Mouse (Mus musculus) frontal cortex, postnatal 36 days (tissue): ENCODE measurements around the gene Zfp787.
"Not testable (repeated sequence)": the region's sequence is repeated elsewhere in the genome, so short reads cannot be mapped to it uniquely, and the experiment has no call there.

Experiments
- DNase-seq, 2 experiments: peaks; one replicate each; pipeline ENCODE4 v3.0.0; 2022; ENCODE audit warnings: low spot score in 2 of 2

Gene Zfp787

DNA sequence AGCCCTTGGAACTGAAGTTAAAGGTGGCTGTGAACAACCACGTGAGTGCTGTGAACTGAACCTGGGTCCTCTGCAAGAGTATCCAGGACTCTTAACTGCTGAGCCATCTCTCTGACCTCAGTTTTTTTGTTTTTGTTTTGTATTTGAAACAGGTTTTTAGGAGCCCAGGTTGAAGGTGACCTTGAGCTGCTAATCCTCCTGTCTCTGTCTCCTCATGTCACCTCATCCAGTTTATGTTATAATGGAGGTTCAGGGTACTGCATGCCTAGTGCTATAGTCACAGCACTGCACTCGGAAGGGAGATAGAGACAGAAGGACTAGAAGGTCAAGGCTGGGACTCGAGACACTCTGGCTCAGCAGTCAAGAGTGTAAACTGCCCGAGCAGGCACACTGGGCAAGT, 6.4 kb upstream of the Zfp787 start:
- DNase-seq: no peak

DNA sequence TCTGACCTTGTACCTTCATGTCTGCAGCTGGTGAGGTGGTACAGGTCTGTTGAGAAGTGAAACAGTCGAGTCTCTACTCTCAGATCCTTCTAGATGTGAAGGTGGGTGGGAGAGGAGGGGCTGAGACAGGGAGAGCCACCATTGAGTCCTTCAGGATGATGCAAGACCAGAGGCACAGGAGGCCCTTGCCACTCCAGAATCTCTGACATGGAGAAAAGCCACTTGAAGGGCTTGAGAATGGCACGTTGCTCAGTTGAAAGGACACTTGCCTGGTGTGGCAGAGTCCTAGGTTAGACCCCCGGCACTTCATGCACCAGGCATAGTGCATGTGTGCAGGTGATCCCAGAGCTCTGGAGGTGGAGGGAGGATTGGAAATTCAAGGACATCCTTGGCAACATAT, 5.7 kb upstream of the Zfp787 start:
- no peak for DNase-seq

DNA sequence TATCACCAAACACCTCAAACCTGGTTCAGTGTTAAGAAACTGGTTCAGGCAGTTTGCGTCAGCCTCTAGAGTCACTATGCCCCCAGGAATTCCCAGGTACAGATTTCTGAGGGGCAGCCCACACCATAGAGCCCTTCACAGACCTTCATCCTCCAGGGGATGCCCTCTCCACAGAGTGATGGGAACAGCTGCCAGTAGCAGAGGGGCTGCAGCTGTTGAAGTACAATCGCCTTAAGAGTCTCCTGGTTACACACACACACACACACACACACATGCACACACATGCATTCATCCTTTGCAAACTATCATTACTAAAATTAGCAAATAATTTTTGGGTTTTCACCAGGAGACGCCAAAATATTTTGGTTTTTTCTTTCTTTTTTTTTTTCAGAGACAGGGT, 3.8 kb upstream of the Zfp787 start:
- DNase-seq: no peak

DNA sequence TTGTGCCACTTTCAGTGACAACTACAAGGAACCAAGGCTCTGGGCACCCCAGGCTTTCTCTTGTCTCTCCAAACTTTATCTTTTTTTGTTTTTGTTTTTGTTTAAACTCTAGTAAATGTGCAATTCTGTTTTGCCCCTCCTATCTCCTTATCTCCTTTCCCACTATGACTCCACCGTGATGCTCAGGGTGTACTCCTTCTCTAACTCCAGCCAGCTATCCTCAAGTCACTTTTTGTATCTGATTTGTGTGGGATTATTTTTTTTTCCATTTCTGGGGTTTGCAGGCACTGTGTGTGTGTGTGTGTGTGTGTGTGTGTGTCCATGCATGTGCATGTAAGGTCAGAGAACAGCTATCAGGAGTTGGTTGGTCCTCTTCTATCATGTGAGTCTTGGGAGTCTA, 1.7 kb upstream of the Zfp787 start:
- DNase-seq: no peak

DNA sequence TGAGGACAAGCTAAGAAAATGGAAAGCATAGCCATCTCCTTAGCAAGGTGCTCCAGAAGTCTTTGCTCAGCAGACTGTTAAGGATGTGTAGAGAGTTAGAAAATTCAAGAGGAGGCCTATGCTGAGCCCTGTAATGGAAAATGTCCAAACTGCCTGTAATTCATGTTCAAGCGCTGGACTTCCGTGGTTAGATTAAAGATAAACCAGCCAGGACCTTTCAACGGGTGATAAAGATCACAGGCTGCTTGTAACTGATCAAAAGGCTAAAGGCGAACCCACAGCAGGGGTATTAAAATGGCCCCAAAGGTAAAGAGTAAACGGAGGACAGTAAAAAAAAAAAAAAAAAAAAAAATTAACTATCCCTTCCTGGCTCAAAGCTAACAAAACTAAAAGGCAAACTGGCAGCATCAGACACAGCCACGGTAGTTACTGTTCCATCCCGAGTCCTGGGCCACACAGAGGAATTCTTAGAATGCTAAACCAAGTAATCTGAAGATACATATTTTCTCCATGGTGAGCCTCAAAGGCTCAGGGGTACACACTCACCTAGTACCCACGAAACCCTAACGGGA, 1.2 kb upstream of the Zfp787 start:
- no peak for DNase-seq

DNA sequence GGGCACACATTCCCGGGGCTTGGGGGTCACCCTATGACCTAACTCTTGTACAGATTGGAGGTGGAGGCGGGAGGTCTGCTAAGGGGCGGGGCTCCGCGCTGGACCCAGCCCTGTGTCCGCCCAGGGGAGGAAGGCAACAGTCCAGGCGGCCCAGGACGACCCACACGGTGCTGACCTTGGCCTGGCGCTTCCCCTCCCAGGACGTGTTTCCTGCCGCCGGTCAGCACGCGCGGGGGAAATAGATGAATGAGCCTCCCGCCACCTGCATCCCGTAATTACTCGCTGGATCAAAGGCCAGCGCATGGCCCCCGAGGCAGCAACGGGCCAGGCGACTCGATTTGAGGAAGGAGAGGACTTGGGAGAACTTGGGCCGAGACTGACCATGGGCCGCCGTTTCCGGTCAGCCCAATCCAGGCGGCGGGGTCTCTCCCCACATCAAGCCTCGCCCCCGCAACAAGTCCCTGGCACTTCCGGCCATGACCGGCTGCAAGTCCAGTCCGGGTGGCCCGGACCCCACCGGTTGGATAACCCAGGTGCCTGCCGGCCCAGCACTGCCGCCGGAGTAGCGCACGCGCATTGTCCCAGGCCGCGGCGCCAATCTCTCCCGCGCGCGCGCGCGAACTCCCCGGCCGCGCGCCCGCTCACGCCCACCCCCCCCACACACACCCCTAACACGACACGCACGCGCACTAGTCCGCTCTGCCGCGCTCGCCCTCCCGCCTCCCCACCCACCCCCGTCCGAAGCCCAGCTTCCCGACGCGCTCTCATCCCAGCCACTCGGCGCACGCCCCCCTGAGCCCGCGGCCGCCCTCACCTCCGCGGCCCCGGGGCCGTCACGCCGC, 545 bp downstream of the Zfp787 start:
- peak; percentile 71 to 76 for DNase-seq

DNA sequence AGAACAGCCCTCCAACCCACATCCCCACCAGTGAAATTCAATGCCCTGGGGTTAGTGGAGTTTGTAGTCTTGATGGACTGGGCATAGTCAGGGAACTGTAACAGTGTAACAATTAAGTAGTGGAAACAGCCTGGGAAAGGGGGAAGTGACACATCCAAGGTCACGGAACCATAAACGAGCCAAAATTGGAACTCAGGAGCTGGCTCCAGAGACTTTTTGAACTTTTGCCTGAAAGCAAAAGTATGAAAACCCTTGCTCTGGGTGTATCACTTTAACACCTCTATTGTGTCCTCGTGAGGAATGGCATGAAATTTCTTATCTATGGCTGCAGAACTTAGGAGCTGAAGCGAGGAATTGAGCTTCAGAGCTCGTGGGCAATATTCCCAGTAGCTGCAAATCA, 1.6 kb downstream of the Zfp787 start:
- no peak for DNase-seq

DNA sequence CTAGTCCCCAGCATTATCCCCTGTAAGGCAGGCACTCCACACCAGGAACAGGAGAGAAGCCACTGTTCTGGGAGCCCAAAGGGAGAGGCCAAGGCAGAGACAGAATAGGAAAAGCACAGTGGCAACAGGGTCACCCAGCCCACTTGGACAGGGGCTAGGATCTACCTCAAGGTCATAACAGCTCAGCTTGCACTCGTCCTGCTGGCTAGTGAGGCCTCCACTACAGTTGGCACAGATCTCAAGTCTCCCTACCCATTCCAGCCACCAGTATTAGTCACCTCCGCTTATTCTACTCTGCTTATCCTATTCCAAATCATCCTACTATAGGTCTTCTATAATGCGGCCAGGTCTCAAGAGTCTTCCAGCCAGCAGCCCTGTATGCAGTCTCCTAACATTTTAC, 2.7 kb downstream of the Zfp787 start:
- no peak for DNase-seq

DNA sequence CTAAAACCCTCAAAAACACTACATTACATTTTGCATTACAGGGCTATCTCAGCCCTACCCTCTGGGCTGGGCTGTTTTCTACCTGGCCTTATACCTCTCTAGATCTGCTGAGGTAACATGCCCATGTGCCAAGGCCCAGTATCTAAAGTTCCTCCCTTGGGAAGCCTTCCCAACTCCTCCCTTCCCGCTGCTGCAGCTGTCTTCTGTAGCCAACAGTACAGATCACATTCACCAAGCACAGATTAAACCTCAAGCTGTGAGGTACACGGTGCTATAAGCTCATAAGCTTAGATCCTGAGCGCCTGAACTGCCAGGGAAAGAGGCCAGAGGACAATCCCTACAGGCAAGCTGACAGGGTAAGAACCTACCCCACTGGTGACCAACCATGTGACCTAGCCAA, 3.8 kb downstream of the Zfp787 start:
- no peak for DNase-seq

DNA sequence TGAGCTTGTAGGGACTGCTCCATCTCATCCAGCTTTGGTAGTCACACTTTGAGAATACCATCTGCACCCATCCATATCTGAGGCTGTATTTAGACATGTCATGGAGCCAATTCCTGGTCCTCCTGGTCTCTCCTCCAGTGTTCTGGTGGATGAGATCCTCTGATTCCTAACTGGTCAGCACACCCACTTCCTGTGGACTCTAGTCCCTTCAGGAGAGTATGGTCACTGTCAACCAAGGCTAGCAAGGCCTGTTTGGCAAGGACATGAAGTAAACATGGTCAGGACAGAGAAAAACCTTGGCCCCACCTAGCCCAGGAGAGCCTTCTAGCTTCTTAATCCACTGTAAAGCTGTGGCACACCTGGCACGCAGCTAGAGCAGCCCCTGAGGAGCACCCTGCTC, 4.5 kb downstream of the Zfp787 start:
- no peak for DNase-seq

DNA sequence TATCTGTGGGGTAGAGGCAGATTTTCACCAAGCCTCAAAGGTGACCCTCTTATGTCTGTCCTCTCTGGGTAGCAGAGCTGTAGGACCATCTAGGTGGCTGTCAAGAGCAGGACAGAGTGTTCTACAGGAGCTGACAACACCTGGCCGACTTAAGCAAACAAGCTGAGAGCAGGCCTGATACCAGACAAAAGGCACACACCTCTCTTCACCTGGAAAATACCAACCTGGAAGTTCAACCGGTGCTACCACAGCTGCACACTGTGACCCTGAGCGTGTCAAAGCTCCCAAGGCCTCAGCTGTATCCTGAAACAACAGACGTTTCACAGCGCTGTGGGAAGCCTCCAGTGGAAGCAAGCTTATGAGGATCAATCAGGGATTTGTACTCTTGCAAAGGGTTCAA, 8.1 kb downstream of the Zfp787 start:
- no peak for DNase-seq

DNA sequence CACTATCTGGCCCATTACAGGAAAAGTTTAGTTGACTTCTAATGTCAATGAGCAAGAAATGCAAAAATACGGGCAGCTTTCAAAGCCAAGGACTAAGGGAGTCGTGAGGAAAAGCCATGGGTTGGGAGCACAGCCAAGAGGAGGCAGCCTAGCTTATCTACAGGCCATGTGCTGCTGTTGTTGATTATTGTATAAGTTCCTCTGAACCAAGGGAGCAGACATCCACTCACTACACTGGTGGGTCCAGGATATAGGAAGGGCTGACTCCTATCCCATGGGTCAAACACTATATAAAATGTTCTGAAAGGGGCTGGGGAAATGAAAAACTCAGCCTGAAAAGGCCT, 8.8 kb downstream of the Zfp787 start:
- DNase-seq: no peak

DNA sequence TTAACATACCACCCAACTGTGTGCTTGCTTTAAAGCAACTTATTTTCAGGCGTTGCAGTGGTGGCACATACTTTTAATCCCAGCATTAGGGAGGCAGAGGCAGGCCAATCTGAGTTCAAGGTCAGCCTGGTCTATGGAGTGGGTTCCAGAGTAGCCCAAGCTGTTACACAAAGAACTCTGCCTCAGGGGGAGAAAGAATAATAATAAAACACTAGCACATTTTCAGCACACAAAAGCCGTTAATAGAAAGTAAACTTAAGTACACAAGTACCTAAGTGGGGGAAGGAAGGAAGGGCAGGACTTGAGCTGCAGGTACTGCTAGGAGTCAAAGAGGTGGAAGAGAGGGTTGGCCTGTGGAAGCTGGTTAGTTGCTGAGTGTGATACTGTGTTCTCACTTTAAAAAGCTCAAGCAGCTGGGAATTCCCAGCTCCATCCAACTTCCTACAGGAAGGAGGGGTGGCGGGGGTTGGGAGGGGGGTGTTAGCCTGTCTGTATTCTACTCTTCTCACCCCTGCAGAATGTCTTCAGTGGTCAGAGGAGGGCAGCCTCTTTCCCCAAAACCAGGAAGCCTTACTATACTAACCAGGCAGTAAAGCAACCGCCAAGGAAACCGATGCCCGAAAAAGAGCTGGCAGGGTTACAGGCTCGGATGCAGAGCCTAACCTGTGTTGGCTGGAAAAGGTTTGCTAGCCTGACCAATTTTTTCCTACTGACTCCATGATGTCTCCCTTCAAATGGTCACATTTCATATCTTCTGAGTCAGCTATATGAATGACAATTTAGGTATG, 9.4 kb downstream of the Zfp787 start:
- DNase-seq: no peak

DNA sequence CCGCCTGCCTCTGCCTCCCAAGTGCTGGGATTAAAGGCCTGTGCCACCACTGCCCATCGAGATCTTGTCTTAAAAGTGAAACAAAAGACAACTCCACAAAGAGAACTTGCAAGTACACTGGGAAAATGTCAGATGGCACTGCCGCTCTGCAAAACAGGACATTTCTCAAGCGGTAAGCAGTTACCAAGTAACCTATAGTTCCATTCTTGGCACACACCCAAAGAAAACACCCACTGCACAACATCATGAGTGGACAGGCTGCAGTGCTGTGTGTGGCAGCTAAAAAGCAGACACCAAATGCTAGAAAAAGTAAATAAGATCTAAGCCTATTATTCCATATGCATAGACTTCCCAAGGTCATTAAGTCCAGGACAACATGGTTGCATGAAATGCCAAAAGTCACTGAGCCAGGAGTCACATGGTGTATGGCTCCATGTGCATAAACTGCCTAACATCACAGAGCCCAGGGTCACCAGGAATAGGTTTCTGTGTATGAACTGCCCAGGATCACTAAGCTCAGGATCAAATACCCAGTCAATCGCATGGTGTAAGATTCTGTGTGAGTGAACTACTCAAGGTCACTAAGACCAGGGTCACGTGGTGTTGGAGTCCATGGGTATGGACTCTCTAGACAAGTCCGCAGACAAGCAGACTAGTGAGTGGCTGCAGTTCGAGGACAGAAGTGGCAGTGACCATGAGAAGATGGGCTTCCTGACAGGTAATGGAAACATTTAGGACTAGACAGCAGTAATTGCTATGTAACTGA, 10.2 kb downstream of the Zfp787 start:
- DNase-seq: no peak

DNA sequence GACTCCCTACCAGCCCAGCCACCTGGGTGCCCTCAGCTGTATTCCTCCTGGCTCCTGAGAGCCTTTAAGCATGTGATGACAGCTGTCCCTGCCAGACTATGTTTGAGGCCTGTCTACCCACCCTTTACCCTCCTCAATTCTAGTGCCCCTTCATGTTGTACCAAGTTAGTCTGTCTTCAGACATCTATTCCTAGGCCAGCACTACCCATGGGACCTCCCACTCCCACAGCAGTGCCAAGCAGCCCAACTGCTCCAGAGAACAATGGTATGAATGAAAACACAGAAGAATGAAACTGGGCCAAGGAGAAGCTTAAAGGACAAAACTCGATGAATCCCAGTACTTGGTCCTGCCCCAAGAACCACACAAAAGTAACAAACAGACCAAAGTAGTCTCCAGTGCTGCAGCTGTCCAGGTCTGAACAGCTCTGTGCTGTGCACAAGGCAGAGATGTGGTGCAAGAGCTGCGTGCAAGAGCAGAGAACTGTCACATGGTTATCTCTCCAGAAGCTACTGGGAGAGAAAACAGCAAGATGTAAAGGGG, 11.7 kb downstream of the Zfp787 start:
- DNase-seq: no peak

DNA sequence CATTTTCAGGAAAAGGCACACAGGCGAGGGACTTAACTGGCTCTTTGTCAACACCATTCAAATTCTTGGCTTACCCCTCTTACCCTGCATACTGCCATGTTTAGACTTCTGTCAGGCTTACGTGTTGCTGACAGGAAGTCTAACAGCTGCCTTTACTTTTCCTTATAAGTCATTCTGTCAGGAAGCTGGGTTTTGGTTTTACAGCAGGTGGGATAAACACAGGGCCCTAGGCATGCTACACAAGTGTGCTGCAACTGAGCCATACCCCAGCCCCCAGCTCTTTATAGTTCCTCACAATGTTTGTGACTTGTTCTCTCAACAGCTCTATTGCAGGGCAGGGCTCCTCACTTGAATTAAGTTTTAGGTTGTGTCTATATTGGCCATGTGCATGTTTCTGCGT, 16.5 kb downstream of the Zfp787 start:
- no peak for DNase-seq

DNA sequence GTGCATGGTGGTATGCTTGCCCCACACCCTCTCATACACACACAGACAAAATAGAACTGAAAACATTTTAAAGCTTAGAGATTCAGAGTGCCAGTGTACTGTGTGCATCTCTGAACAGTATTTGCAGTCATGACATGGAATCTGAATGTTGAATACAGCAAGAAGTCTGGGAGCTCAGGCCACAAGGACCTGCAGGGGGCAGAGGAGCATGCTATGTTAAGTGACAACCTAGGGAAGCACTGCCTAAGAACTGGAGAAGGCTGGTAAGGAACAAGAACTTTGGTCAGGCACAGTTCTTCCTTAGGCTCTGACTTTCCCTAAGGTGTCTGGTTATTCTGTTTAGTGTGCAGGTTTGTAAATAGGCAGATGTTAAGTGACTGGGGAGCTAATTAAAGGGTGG, 19.3 kb downstream of the Zfp787 start:
- no peak for DNase-seq

DNA sequence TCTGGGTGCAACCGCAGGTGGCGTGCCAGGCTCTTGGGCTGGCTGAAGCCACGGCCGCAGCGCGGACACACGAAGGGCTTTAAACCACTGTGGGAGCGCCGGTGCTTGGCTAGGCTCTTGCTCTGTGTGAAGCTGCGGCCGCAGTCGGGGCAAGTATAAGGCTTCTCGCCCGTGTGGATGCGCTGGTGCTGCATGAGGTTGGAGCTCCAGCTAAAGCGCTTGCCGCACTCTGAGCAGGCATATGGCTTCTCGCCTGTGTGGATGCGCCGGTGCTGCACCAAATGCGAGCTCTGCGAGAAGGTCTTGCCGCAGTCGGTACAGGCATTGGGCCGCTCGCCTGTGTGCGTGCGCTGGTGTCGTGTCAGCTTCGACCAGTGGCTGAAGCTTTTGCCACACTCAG, 23.2 kb downstream of the Zfp787 start:
- no peak for DNase-seq

DNA sequence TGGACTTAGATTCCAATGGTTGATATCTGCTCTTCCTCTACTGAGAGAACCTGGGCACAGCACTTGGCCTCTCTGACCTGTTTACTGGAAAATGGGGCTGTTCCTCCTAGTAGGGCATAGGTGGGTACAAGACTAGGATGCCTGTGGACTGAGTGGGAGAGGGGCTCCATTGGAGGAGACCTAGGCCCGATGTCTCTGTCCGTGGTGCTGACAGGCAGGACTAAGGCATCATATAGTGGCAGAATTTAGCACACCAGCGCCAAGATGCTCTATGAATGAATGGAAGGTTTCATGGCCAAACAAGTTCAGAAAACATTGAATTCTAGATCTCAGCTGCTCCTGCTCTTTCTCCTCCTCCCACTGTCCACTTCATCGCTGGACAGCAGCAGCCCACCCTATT, 25.5 kb downstream of the Zfp787 start:
- no peak for DNase-seq

DNA sequence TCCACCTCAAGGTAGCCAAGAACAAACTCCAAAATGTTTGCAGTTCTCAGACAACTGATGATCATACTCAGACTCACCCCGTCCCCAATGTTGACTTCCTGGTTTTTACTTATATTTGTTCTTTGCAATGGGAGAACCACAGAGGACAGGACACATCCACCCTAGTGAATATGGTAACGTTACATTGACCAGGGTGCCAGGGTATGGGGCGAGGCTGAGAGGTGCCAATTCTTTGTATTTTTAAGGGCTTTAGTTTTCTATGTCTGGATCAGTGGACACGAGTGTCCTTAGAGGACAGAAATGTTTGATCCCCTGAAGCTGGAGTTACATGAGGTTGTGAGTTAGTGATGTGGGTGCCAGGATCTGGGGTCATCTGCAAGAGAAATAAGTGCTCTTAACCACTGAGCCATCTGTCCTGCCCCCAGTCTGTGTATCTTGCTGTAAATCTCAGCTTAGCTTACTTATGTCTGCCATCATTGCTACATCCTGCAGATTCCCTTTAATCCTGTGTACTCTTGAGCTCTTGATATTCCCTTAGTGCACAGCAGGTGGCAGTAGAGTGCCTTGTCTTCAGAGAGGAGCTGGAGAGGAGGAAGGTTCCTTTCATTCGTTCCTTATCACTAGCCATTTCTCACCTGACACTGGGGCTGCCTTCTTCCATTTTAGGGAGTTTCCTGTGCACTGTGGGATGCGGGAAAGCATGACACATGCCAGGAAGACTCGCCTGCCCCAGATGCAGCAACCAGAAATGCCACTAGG, 28.9 kb downstream of the Zfp787 start:
- DNase-seq: peak; percentile 80 to 92

DNA sequence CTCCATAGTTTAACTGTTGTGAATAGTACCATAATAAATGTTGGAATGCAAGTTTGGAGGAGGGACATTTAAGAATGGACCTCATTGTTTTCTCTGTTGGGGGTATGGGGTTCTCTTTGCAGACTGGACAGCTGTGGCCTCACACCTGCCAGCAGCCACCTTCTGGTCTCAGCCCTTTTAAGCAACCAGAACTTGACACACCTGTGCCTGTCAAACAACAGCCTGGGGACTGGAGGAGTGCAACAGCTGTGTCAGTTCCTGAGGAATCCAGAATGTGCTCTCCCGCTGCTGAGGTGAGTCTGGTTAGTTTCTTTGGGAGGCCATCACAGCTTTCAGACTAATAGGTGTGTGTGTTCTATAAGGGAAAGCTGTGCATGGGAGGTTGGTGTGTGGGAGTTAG, 34.7 kb downstream of the Zfp787 start:
- not testable (repeated sequence) for DNase-seq
